Mouse (Mus musculus) embryonic facial prominence, embryonic 14.5 days (tissue): ENCODE results near the gene E030018B13Rik. TPM values are rescaled to one million over a fixed set of nuclear protein-coding genes. Genes with fewer than 3 reads are reported as not detected.

ENCODE experiments used
- ATAC-seq: fragments of 200-750 bp; cut with Nextera tagmentation; 2 replicates; pipeline ENCODE4 v1.8.0; 2017; ENCODE audit warnings: low read depth, moderate number of reproducible peaks, moderate TSS enrichment
- DNase-seq: peaks from one replicate; pipeline ENCODE4 v3.0.0-alpha.2; 2015; ENCODE audit warnings: low spot score
- H3K27ac ChIP-seq: fragments of 300-500 bp; sonication (generic); replicated peaks from 2 replicates; pipeline ENCODE4 v1.5.1; 2014; ENCODE audit warnings: low read depth, mild to moderate bottlenecking, low read length, moderate library complexity
- H3K27me3 ChIP-seq: fragments of 300-500 bp; sonication (generic); replicated peaks from 2 replicates; pipeline ENCODE4 v1.6.1; 2014; ENCODE audit warnings: low read length; ENCODE audit not compliant: control insufficient read depth, insufficient read depth
- H3K36me3 ChIP-seq: fragments of 300-500 bp; sonication (generic); 2 replicates; pipeline ENCODE4 v1.6.1; 2014; ENCODE audit warnings: low read length, mixed read lengths; ENCODE audit not compliant: control insufficient read depth, insufficient read depth
- H3K4me1 ChIP-seq: fragments of 300-500 bp; sonication (generic); 2 replicates; pipeline ENCODE4 v1.6.1; 2014; ENCODE audit warnings: antibody characterized with exemption, low read length; ENCODE audit not compliant: control insufficient read depth, insufficient read depth
- H3K4me2 ChIP-seq: fragments of 300-500 bp; sonication (generic); 2 replicates; pipeline ENCODE4 v1.6.1; 2014; ENCODE audit warnings: low read depth, mild to moderate bottlenecking, low read length, moderate library complexity, mixed read lengths
- H3K4me3 ChIP-seq: fragments of 300-500 bp; sonication (generic); 2 replicates; pipeline ENCODE4 v1.5.1; 2014; ENCODE audit warnings: low read depth, mild to moderate bottlenecking, low read length
- H3K9ac ChIP-seq: fragments of 300-500 bp; sonication (generic); 2 replicates; pipeline ENCODE4 v1.6.1; 2014; ENCODE audit warnings: low read depth, mild to moderate bottlenecking, low read length, moderate library complexity, mixed read lengths
- H3K9me3 ChIP-seq: fragments of 300-500 bp; sonication (generic); 2 replicates; pipeline ENCODE4 v1.6.1; 2016; ENCODE audit warnings: low read length; ENCODE audit not compliant: control insufficient read depth
- WGBS: fragments of 180-500 bp; shearing (Covaris S2); extraction: QIAGEN DNeasy Blood & Tissue Kit; methylation state at CpG from one replicate; pipeline ENCODE4 v1.1.7; 2014; 5-methylcytosine and 5-hydroxymethylcytosine counted together
- polyA plus RNA-seq: library from polyadenylated mRNA; unstranded; fragments of >200 nt; fragmentation: Nextera tagmentation; extraction: Ambion mirVana; gene quantifications from 2 replicates; pipeline ENCODE4 v1.2.1, GENCODE M21; 2014

Gene E030018B13Rik
- polyA plus RNA-seq, 1 experiment from 2014 or later, result not detected

- no peaks in the 10 kb centered on the region for H3K27me3 ChIP-seq
- whole genome bisulfite sequencing, result 82% methylated on average over 3 of the region's 3 CpGs
- no peaks in the 10 kb centered on the region for H3K36me3 ChIP-seq
- ATAC-seq (no peak), DNase-seq (no peak)
- H3K27ac ChIP-seq, result no peak overlapping the region
- H3K4me2 ChIP-seq, result no peak overlapping the region
- H3K4me1 ChIP-seq, result peaks cover 17% of the 10 kb centered on the region
- no peak overlapping the region for H3K4me3 ChIP-seq
- H3K9me3 ChIP-seq, result no peaks in the 10 kb centered on the region
- H3K9ac ChIP-seq, result no peak overlapping the region
Measured at GRCm38 (mm10) chr7:63901942-63902341, 14.7 kb upstream of the E030018B13Rik start.

GRCm38 (mm10) chr7:63902604-63903210 lies 13.9 kb upstream of the E030018B13Rik start:
- ATAC-seq, result no peak
- H3K4me1 ChIP-seq, result peaks cover 10% of the 10 kb centered on the region
- WGBS, result 34% methylated on average over 3 of the region's 3 CpGs
- H3K27ac ChIP-seq, result no peak overlapping the region
- no peak overlapping the region for H3K4me3 ChIP-seq
- no peaks in the 10 kb centered on the region for H3K36me3 ChIP-seq
- H3K27me3 ChIP-seq, result no peaks in the 10 kb centered on the region
- no peak for DNase-seq
- H3K9me3 ChIP-seq, result no peaks in the 10 kb centered on the region
- H3K9ac ChIP-seq, result no peak overlapping the region
- H3K4me2 ChIP-seq, result no peak overlapping the region

- no peak overlapping the region for H3K9ac ChIP-seq
- H3K4me1 ChIP-seq, result peaks cover 17% of the 10 kb centered on the region
- no peaks in the 10 kb centered on the region for H3K9me3 ChIP-seq
- no peak for ATAC-seq
- no peaks in the 10 kb centered on the region for H3K36me3 ChIP-seq
- no peak overlapping the region for H3K27ac ChIP-seq
- no peaks in the 10 kb centered on the region for H3K27me3 ChIP-seq
- no peak overlapping the region for H3K4me3 ChIP-seq
- H3K4me2 ChIP-seq, result no peak overlapping the region
- 59% methylated on average over 9 of the region's 9 CpGs for WGBS
- no peak for DNase-seq
Measured at GRCm38 (mm10) chr7:63903635-63904380, 12.8 kb upstream of the E030018B13Rik start.

- DNase-seq, result no peak
- no peaks in the 10 kb centered on the region for H3K36me3 ChIP-seq
- no peak overlapping the region for H3K4me3 ChIP-seq
- H3K4me1 ChIP-seq, result peaks cover 17% of the 10 kb centered on the region
- 88% methylated on average over 2 of the region's 2 CpGs for WGBS
- no peak overlapping the region for H3K9ac ChIP-seq
- H3K27me3 ChIP-seq, result no peaks in the 10 kb centered on the region
- no peak overlapping the region for H3K27ac ChIP-seq
- no peak for ATAC-seq
- no peak overlapping the region for H3K4me2 ChIP-seq
- no peaks in the 10 kb centered on the region for H3K9me3 ChIP-seq
Measured at GRCm38 (mm10) chr7:63905190-63905589, 11.5 kb upstream of the E030018B13Rik start.

- WGBS, result 72% methylated on average over 5 of the region's 5 CpGs
- DNase-seq, result no peak
- no peaks in the 10 kb centered on the region for H3K9me3 ChIP-seq
- H3K9ac ChIP-seq, result no peak overlapping the region
- no peaks in the 10 kb centered on the region for H3K36me3 ChIP-seq
- H3K27ac ChIP-seq, result no peak overlapping the region
- H3K4me2 ChIP-seq, result no peak overlapping the region
- no peaks in the 10 kb centered on the region for H3K27me3 ChIP-seq
- no peak for ATAC-seq
- peaks cover 17% of the 10 kb centered on the region for H3K4me1 ChIP-seq
- H3K4me3 ChIP-seq, result no peak overlapping the region
Measured at GRCm38 (mm10) chr7:63905642-63906041, 11.0 kb upstream of the E030018B13Rik start.

GRCm38 (mm10) chr7:63907778-63908495 lies 8.7 kb upstream of the E030018B13Rik start:
- H3K4me1 ChIP-seq, result peaks cover 31% of the 10 kb centered on the region
- no peak for DNase-seq
- no peaks in the 10 kb centered on the region for H3K9me3 ChIP-seq
- no peak overlapping the region for H3K9ac ChIP-seq
- peak overlapping the region; percentile 70; the same call in 1 of the 2 replicates for H3K27ac ChIP-seq
- WGBS, result 78% methylated on average over 5 of the region's 5 CpGs
- H3K27me3 ChIP-seq, result no peaks in the 10 kb centered on the region
- H3K4me2 ChIP-seq, result no peak overlapping the region
- no peaks in the 10 kb centered on the region for H3K36me3 ChIP-seq
- H3K4me3 ChIP-seq, result no peak overlapping the region
- ATAC-seq, result no peak

GRCm38 (mm10) chr7:63908496-63909285 lies 8.0 kb upstream of the E030018B13Rik start:
- 0 out of 2 replicates have a peak, but pooled peaks have one; percentile 17 for ATAC-seq
- Histone ChIP-seq H3K9ac (peak overlapping the region; percentile 34; the same call in 1 of the 2 replicates), H3K27me3 (no peaks in the 10 kb centered on the region), H3K27ac (peak overlapping the region; percentile 70), H3K9me3 (no peaks in the 10 kb centered on the region), H3K4me2 (peak overlapping the region; percentile 31), H3K4me1 (peaks cover 26% of the 10 kb centered on the region), H3K36me3 (no peaks in the 10 kb centered on the region), H3K4me3 (no peak overlapping the region)
- DNase-seq, result no peak
- 16% methylated on average over 8 of the region's 11 CpGs for WGBS

- Histone ChIP-seq H3K4me2 (no peak overlapping the region), H3K4me3 (no peak overlapping the region), H3K4me1 (peaks cover 22% of the 10 kb centered on the region), H3K27ac (no peak overlapping the region), H3K9ac (no peak overlapping the region), H3K36me3 (no peaks in the 10 kb centered on the region), H3K27me3 (no peaks in the 10 kb centered on the region), H3K9me3 (no peaks in the 10 kb centered on the region)
- no peak for DNase-seq
- WGBS, result 58% methylated on average over 5 of the region's 5 CpGs
- ATAC-seq, result no peak
Measured at GRCm38 (mm10) chr7:63910225-63910624, 6.4 kb upstream of the E030018B13Rik start.
